Mouse (Mus musculus): ENCODE measurements at regions not wholly inside any gene's neighbourhood (a gene's known extent, or its start where the extent isn't known, plus 50 kb on each side); places are given as distances from the start of the nearest gene placed in this dataset.

DNA sequence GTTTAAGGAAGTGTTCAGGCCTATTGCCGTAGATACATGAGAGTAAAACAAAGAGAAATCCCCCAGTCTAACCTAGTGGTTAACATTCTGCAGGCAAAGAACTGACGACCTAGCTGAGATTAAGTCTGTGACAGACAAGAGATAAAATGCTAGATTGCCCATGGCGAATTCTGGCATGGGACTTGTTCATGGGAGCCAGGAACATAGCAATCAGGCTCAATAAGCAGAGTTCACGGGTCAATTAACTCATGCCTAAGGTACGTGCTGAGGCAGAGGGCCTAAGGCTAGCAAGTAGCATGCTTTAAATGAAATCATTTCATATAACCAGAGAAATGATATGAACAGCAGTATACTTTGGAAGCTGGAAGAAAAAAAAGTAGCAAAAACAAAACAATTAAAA is 1119.2 kb upstream of the Adgrl2 start:
- Histone ChIP-seq H3K9me3 (replicated peaks; ENCODE audit: insufficient read depth, low read length) (no peaks in the 10 kb centered on the region), H3K9ac (ENCODE audit: control insufficient read depth, low read depth, low read length, poor library complexity, severe bottlenecking) (no peak overlapping the region), H3K27me3 (ENCODE audit: control insufficient read depth in 1 of 2, insufficient read depth in 2 of 2, low read length in 2 of 2) (no peaks in the 10 kb centered on the region), H3K4me3 (ENCODE audit: control insufficient read depth in 1 of 2, insufficient read depth in 1 of 2, low read depth in 2 of 2, low read length in 2 of 2) (no peak overlapping the region), H3K79me2 (ENCODE audit: control insufficient read depth, insufficient read depth, low read length, poor library complexity) (no peaks in the 10 kb centered on the region), H3K4me1 (ENCODE audit: control insufficient read depth in 1 of 2, insufficient read depth in 2 of 2, low read length in 2 of 2) (no peaks in the 10 kb centered on the region), H3K27ac (ENCODE audit: control insufficient read depth, low read depth, low read length) (no peak overlapping the region), H3K36me3 (ENCODE audit: control insufficient read depth in 1 of 2, insufficient read depth in 2 of 2, low read length in 2 of 2) (no peaks in the 10 kb centered on the region)
- DNase-seq (ENCODE audit: low read depth, low spot score): no peak
- TF ChIP-seq ZNF384 (IDR thresholded peaks at IDR 0.05; ENCODE audit: low read depth, low read length): no peak
- no peak for TF ChIP-seq RAD21 (IDR thresholded peaks at IDR 0.05; ENCODE audit: low read depth, low read length)
- no peak for TF ChIP-seq CHD1 (IDR thresholded peaks at IDR 0.05; ENCODE audit: low read depth, low read length)
- no peak for TF ChIP-seq RCOR1 (IDR thresholded peaks at IDR 0.05; ENCODE audit: low read depth, low read length)
- no peak for TF ChIP-seq BHLHE40 (IDR thresholded peaks at IDR 0.05; ENCODE audit: borderline replicate concordance, low read depth, low read length)
- TF ChIP-seq MAZ (IDR thresholded peaks at IDR 0.05; ENCODE audit: low read depth, low read length): no peak
- TF ChIP-seq TAL1 (IDR thresholded peaks at IDR 0.05; ENCODE audit: low read length): no peak
- no peak for TF ChIP-seq MAFK (IDR thresholded peaks at IDR 0.05; ENCODE audit: borderline replicate concordance, low read depth, low read length)
- TF ChIP-seq MEF2A (IDR thresholded peaks at IDR 0.05; ENCODE audit: extremely low read depth, insufficient replicate concordance, low read depth, low read length, poor library complexity, severe bottlenecking): no peak
- TF ChIP-seq POLR2A (IDR thresholded peaks at IDR 0.05; ENCODE audit: control insufficient read depth in 1 of 2, insufficient read depth in 1 of 2, low read depth in 1 of 2, low read length in 2 of 2, poor library complexity in 1 of 2): no peak
- no peak for TF ChIP-seq JUND (IDR thresholded peaks at IDR 0.05; ENCODE audit: low read depth, low read length)
- no peak for TF ChIP-seq GATA1 (IDR thresholded peaks at IDR 0.05; ENCODE audit: low read depth, low read length)
- TF ChIP-seq TBP (IDR thresholded peaks at IDR 0.05; ENCODE audit: low read depth, low read length): no peak
- TF ChIP-seq MYC (IDR thresholded peaks at IDR 0.05; ENCODE audit: low read depth, low read length): no peak
- no peak for TF ChIP-seq CHD2 (IDR thresholded peaks at IDR 0.05; ENCODE audit: low read length)
- no peak for TF ChIP-seq ZC3H11A (IDR thresholded peaks at IDR 0.05; ENCODE audit: low read depth, low read length)

DNA sequence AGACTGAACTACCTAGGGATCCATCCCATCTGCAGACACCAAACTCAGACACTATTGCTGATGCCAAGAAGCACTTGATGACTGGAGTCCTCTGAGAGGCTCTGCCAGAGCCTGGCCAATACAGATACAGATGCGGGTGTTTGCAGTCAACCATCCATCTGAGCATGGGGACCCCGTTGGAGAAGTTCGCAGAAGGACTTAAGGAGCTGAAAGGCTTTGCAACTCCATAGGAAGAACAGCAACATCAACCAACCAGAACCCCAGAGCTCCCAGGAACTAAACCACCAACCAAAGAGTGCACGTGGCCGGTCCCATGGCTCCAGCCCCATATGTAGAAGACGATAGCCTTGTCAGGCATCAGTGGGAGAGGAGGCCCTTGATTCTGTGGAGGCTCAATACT is 1121.9 kb upstream of the Adgrl2 start:
- no peak for DNase-seq (ENCODE audit: low read depth, low spot score)
- Histone ChIP-seq H3K79me2 (ENCODE audit: control insufficient read depth, insufficient read depth, low read length, poor library complexity) (no peaks in the 10 kb centered on the region), H3K27me3 (ENCODE audit: control insufficient read depth in 1 of 2, insufficient read depth in 2 of 2, low read length in 2 of 2) (no peaks in the 10 kb centered on the region)

More for the DNA sequence above, 1121.9 kb upstream of the Adgrl2 start:
- Histone ChIP-seq H3K4me3 (ENCODE audit: control insufficient read depth in 1 of 2, insufficient read depth in 1 of 2, low read depth in 2 of 2, low read length in 2 of 2) (no peak overlapping the region), H3K27ac (ENCODE audit: control insufficient read depth, low read depth, low read length) (no peak overlapping the region), H3K9ac (ENCODE audit: control insufficient read depth, low read depth, low read length, poor library complexity, severe bottlenecking) (no peak overlapping the region), H3K4me1 (ENCODE audit: control insufficient read depth in 1 of 2, insufficient read depth in 2 of 2, low read length in 2 of 2) (no peaks in the 10 kb centered on the region), H3K36me3 (ENCODE audit: control insufficient read depth in 1 of 2, insufficient read depth in 2 of 2, low read length in 2 of 2) (no peaks in the 10 kb centered on the region), H3K9me3 (replicated peaks; ENCODE audit: insufficient read depth, low read length) (no peaks in the 10 kb centered on the region)
- no peak for TF ChIP-seq NELFE (IDR thresholded peaks at IDR 0.05; ENCODE audit: low read depth, low read length)
- no peak for TF ChIP-seq RCOR1 (IDR thresholded peaks at IDR 0.05; ENCODE audit: low read depth, low read length)
- TF ChIP-seq MAZ (IDR thresholded peaks at IDR 0.05; ENCODE audit: low read depth, low read length): no peak
- no peak for TF ChIP-seq MEF2A (IDR thresholded peaks at IDR 0.05; ENCODE audit: extremely low read depth, insufficient replicate concordance, low read depth, low read length, poor library complexity, severe bottlenecking)
- TF ChIP-seq CHD2 (IDR thresholded peaks at IDR 0.05; ENCODE audit: low read length): no peak
- TF ChIP-seq NRF1 (IDR thresholded peaks at IDR 0.05; ENCODE audit: insufficient read depth, low read depth, low read length, poor library complexity, severe bottlenecking): no peak
- TF ChIP-seq POLR2AphosphoS5 (IDR thresholded peaks at IDR 0.05; ENCODE audit: borderline replicate concordance, low read depth, low read length): no peak
- no peak for TF ChIP-seq POLR2AphosphoS2 (IDR thresholded peaks at IDR 0.05; ENCODE audit: low read length)
- TF ChIP-seq MAX (IDR thresholded peaks at IDR 0.05; ENCODE audit: low read length): no peak
- TF ChIP-seq GABPA (IDR thresholded peaks at IDR 0.05; ENCODE audit: low read depth, low read length): no peak
- TF ChIP-seq TAL1 (IDR thresholded peaks at IDR 0.05; ENCODE audit: low read length): no peak
- TF ChIP-seq USF1 (IDR thresholded peaks at IDR 0.05; ENCODE audit: low read depth, low read length): no peak
- no peak for TF ChIP-seq SIN3A (IDR thresholded peaks at IDR 0.05; ENCODE audit: low read length)
- no peak for TF ChIP-seq USF2 (IDR thresholded peaks at IDR 0.05; ENCODE audit: borderline replicate concordance in 1 of 2, insufficient read depth in 1 of 2, low read depth in 1 of 2, low read length in 2 of 2)

All from MEL (cell line).